Mouse (Mus musculus) layer of hippocampus, adult 9-11 months (tissue): Measurements from ENCODE around the gene Col15a1.

ENCODE experiments used
- DNase-seq: peaks from one replicate; pipeline ENCODE4 v3.0.0; 2022

Gene Col15a1

GRCm38 (mm10) chr4:47353416-47354111, 145.6 kb downstream of the Col15a1 start:
- peak; percentile 32 for DNase-seq

- DNase-seq = no peak
Observed at GRCm38 (mm10) chr4:47354304-47354703, 146.3 kb downstream of the Col15a1 start.

GRCm38 (mm10) chr4:47362662-47363061, 154.7 kb downstream of the Col15a1 start:
- no peak for DNase-seq
